Mouse (Mus musculus): ENCODE data around the gene Ctnna3.
A peak's percentile ranks its signal among the peaks of the same experiment; 100 is the strongest.
"Not testable (repeated sequence)": the region's sequence is repeated elsewhere in the genome, so short reads cannot be mapped to it uniquely, and the experiment has no call there.

Ctnna3 gene

DNA sequence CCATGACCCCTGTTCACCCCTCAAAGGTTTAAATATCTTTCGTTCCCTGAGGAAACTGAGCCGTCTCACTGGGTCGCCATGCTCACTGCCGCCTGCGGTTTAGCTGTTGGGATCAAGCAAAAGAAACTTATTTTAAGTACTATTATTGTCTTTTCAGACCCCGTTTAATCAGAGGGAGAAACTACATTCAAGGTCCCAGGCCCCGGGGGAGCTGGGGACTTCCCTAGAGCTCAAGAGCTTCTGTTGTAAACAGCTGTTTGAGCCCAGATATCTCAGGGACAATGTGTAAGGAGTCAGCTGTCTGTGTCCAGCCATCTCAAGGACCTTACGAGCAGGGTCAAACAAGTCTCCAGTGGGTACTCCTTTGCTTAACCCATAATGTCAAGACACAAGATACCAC lies 2.8 kb upstream of the Ctnna3 start:
- DNase-seq: no peak

GRCm38 (mm10) chr10:63428243-63429022 lies 1.5 kb upstream of the Ctnna3 start:
- DNase-seq: peak; percentile 21

DNA sequence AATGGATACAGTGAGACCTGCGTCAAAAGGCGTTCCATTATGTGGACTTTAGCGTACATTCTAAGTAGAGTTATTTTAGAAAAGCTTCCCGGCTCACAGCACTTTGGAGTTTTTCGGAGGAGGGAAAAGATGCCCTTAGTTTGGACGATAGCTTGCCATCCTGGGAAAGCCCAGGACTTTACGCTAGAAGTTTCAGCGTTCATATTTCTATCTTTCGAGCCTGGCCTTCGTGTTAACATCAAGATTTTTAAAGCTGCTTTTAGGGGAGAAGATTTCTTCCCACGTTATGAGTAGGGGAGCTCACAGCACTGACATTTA lies 916 bp upstream of the Ctnna3 start:
- DNase-seq: no peak

- peak; percentile 100 for DNase-seq
Observed at GRCm38 (mm10) chr10:63429380-63429779, 518 bp upstream of the Ctnna3 start.

GRCm38 (mm10) chr10:63431221-63431736 lies 1.4 kb downstream of the Ctnna3 start:
- no peak for DNase-seq

GRCm38 (mm10) chr10:63432099-63432498 lies 2.2 kb downstream of the Ctnna3 start:
- no peak for DNase-seq

GRCm38 (mm10) chr10:63432887-63433286 lies 3.0 kb downstream of the Ctnna3 start:
- no peak for DNase-seq

- no peak for DNase-seq
Observed at GRCm38 (mm10) chr10:63438736-63439262, 8.9 kb downstream of the Ctnna3 start.

DNA sequence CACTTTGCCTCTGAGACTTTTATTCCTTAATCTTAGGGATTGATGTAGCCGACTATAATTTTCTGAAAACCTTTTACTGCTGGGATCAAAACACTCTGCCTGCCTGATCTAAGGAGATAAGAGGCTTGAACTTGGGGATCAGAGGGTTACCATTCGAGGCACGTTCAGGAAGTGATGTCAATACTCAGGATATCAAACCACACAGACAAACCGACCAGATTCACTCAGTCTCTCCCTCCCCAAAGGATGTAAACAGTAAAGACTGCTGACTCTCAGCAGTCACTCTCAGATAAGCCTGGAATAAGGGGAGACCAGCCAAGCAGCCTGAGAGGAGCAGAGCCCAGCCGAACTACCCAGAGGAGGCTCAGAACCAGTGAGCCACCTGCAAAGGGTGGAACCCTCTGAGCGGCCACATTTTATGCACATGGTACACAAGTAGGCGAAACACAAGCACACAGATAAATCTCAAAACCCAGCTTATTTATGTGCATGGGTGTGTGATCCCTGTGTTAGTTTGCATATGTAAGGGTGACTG lies 9.9 kb downstream of the Ctnna3 start:
- no peak for DNase-seq

GRCm38 (mm10) chr10:63444602-63445387 lies 14.9 kb downstream of the Ctnna3 start:
- not testable (repeated sequence) for DNase-seq

GRCm38 (mm10) chr10:63453926-63454325 lies 24.0 kb downstream of the Ctnna3 start:
- no peak for DNase-seq

DNA sequence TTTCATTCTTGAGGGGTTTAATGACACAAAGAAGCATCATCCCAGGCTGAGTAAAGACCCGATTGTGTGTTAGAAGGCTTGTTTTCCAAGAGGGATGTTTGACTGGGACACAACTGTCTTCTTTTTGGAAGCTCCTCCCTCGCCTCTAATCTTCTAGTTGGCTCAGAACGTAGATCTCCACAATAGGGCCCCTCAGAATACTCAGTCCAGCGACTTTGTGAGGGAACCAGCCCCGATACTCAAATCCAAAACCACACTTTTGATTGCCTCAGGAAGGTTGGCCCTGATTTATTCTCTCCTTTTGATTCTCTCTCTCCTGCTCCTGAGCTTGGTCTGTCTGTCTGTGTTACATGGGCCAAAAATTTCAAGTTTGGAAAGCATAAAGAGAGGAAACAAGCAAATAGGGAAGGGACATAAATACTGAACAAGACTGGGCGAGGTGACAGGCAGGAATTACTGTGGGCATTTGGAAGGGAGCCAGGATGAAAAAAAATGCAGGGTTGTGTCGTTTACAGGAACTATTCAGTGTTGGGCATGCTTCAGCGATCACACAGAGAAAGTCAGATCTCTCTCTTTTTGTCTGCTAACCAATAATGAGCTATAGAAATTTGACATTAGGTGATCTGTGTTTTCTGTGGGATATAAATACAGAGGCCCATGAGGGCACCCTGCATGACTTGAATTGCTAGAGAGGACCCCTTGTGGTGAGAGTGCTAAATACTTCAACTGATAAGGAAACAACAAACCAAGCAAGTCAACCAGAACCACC lies 25.4 kb downstream of the Ctnna3 start:
- DNase-seq: peak; percentile 6

GRCm38 (mm10) chr10:63457292-63458128 lies 27.6 kb downstream of the Ctnna3 start:
- no peak for DNase-seq

DNA sequence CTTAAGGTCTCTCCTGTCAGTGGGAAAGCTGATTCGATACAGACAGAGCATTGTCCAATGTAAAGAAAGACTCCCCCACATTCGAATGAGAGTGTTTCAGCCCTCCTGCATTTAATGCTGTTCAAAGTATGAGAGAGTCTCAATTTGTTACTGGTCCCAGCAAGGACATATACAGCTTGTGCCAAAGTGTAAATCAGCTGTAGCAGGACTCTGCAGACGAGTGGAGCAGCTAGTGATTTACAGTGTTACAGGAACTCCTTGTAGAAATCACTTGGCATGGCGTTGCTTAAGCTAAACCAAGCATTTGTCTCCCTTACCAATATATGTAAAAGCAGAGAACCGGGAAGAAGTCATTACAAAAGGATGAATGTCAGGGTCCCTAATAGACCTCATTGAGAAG lies 31.0 kb downstream of the Ctnna3 start:
- DNase-seq: no peak

GRCm38 (mm10) chr10:63472473-63472872 lies 42.6 kb downstream of the Ctnna3 start:
- DNase-seq: no peak

GRCm38 (mm10) chr10:63476167-63476647 lies 46.3 kb downstream of the Ctnna3 start:
- DNase-seq: peak; percentile 53

DNA sequence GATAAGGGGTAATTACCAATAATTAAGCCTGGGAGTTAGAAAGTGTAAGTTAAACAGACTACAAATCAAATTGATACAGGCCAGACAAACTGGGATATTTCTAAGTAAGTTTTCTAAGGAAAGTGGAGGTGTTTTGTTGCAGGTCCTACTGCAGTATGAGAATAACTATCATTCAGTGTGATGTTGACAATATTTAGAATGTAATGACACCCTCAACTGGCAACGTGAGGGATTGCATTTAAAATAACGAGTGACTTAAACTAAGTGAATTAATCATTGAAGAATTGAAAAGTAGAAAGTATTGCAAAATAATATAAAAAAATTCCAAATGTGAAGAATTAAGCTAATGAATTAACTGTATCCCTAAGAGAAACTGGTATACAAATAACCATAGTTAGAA lies 49.0 kb downstream of the Ctnna3 start:
- DNase-seq: no peak

- no peak for DNase-seq
Observed at GRCm38 (mm10) chr10:63480066-63480465, 50.2 kb downstream of the Ctnna3 start.

GRCm38 (mm10) chr10:63488346-63488745 lies 58.4 kb downstream of the Ctnna3 start:
- no peak for DNase-seq

DNA sequence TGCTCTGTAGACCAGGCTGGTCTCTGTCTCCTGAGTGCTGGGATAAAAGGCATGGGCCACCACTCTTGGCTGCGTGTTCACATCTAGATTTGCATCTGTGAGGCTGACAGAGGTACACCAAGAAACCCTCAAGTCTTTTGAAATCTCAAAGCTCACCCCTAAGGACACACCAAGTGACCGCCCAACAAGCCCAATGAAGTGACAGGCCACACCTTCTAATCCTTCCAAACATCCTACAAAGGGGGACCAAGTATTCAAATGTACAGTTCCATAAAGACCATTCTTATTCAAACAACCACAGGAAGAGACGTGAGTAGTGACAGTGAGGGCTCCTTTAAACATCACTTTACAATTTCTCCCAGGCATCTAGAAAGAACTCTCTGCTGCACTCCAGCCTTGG lies 94.1 kb downstream of the Ctnna3 start:
- DNase-seq: no peak

GRCm38 (mm10) chr10:63526027-63526426 lies 96.1 kb downstream of the Ctnna3 start:
- DNase-seq: no peak

DNA sequence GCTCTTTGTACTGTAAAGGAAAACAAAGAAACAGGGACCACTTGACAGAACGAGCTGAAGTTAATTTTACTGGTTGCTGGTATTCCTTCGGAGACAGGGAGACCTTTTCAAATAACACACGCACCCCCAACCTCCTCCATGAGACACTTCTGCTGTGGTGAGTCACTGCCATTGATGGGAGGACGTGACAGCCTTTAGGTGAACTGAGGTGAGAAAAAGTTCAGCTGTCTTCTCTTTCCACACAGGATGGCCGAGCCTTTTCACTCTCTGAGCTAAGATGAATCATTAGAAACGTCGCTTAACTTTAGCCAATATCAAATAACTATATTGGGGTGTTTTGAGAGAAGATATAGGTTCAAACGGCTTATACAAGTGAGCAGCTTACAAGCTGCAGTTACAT lies 102.5 kb downstream of the Ctnna3 start:
- no peak for DNase-seq

Data from lung, postnatal 14 days (tissue).